Mouse (Mus musculus): ENCODE measurements around the gene Nr2e3.

GRCm38 (mm10) chr9:60002323-60002722 is 41.9 kb upstream of the Nr2e3 start:
- TF ChIP-seq POLR2A (IDR thresholded peaks at IDR 0.05; ENCODE audit: insufficient read depth, low read depth, low read length) (no peak), CTCF (IDR thresholded peaks at IDR 0.05; ENCODE audit: insufficient read depth, low read depth, low read length) (no peak)

Data from olfactory bulb, adult 2 months (tissue).